Mouse (Mus musculus): ENCODE results near the gene Blcap. TPM values are rescaled to one million over a fixed set of nuclear protein-coding genes. Genes with fewer than 3 reads are reported as not detected.

Gene Blcap
- polyA plus RNA-seq, 1 experiment from 2014 or later, result 54.3 TPM

- H3K9ac ChIP-seq, result no peak overlapping the region
- WGBS, result 30% methylated on average over 2 of the region's 2 CpGs
- H3K4me2 ChIP-seq, result no peak overlapping the region
- H3K4me3 ChIP-seq, result no peak overlapping the region
- no peak for ATAC-seq (ENCODE audit: insufficient number of reproducible peaks, low FRiP score, low TSS enrichment, low read depth)
- peaks cover 16% of the 10 kb centered on the region for H3K4me1 ChIP-seq
- 0 out of 2 replicates have a peak, but pooled peaks cover 2% of the 10 kb centered on the region for H3K36me3 ChIP-seq
- H3K27ac ChIP-seq, result no peak overlapping the region
- no peaks in the 10 kb centered on the region for H3K9me3 ChIP-seq
- H3K27me3 ChIP-seq, result no peaks in the 10 kb centered on the region
Observed at GRCm38 (mm10) chr2:157568881-157569280, 2.2 kb downstream of the Blcap start.

GRCm38 (mm10) chr2:157567235-157567961 lies 3.7 kb downstream of the Blcap start:
- WGBS, result 84% methylated on average over 11 of the region's 11 CpGs
- Histone ChIP-seq H3K4me1 (peaks cover 20% of the 10 kb centered on the region), H3K27me3 (no peaks in the 10 kb centered on the region), H3K9ac (no peak overlapping the region), H3K27ac (no peak overlapping the region), H3K36me3 (peaks cover 15% of the 10 kb centered on the region; the same call in 1 of the 2 replicates), H3K4me2 (peak overlapping the region; percentile 64), H3K4me3 (peak overlapping the region; percentile 93), H3K9me3 (peaks cover 5% of the 10 kb centered on the region; the same call in 1 of the 2 replicates)
- ATAC-seq (ENCODE audit: insufficient number of reproducible peaks, low FRiP score, low TSS enrichment, low read depth), result no peak

- H3K27ac ChIP-seq, result peak overlapping the region; percentile 97
- peaks cover 25% of the 10 kb centered on the region for H3K36me3 ChIP-seq
- H3K4me3 ChIP-seq, result peak overlapping the region; percentile 93
- peak overlapping the region; percentile 94 for H3K9ac ChIP-seq
- no peaks in the 10 kb centered on the region for H3K27me3 ChIP-seq
- WGBS, result under 1% methylated on average over 36 of the region's 36 CpGs
- H3K9me3 ChIP-seq, result peaks cover 9% of the 10 kb centered on the region; the same call in 1 of the 2 replicates
- ATAC-seq (ENCODE audit: insufficient number of reproducible peaks, low FRiP score, low TSS enrichment, low read depth), result peak; percentile 74
- peak overlapping the region; percentile 64 for H3K4me2 ChIP-seq
- peaks cover 26% of the 10 kb centered on the region for H3K4me1 ChIP-seq
Observed at GRCm38 (mm10) chr2:157566260-157566952, 4.7 kb downstream of the Blcap start.

- H3K4me2 ChIP-seq, result peak overlapping the region; percentile 64
- peak overlapping the region; percentile 94 for H3K9ac ChIP-seq
- peaks cover 30% of the 10 kb centered on the region for H3K36me3 ChIP-seq
- H3K4me1 ChIP-seq, result peaks cover 31% of the 10 kb centered on the region
- no peaks in the 10 kb centered on the region for H3K27me3 ChIP-seq
- H3K4me3 ChIP-seq, result peak overlapping the region; percentile 93
- WGBS, result under 1% methylated on average over 35 of the region's 35 CpGs
- ATAC-seq (ENCODE audit: insufficient number of reproducible peaks, low FRiP score, low TSS enrichment, low read depth), result no peak
- peaks cover 11% of the 10 kb centered on the region; the same call in 1 of the 2 replicates for H3K9me3 ChIP-seq
- peak overlapping the region; percentile 97 for H3K27ac ChIP-seq
Observed at GRCm38 (mm10) chr2:157565898-157566259, 5.2 kb downstream of the Blcap start.

- Histone ChIP-seq H3K9me3 (peaks cover 12% of the 10 kb centered on the region; the same call in 1 of the 2 replicates), H3K9ac (peak overlapping the region; percentile 94), H3K36me3 (peaks cover 31% of the 10 kb centered on the region), H3K27me3 (no peaks in the 10 kb centered on the region), H3K4me2 (peak overlapping the region; percentile 64), H3K4me1 (peaks cover 31% of the 10 kb centered on the region), H3K27ac (no peak overlapping the region), H3K4me3 (peak overlapping the region; percentile 93)
- WGBS, result 5% methylated on average over 13 of the region's 13 CpGs
- ATAC-seq (ENCODE audit: insufficient number of reproducible peaks, low FRiP score, low TSS enrichment, low read depth), result no peak
Observed at GRCm38 (mm10) chr2:157565446-157565845, 5.6 kb downstream of the Blcap start.

GRCm38 (mm10) chr2:157564723-157565122 lies 6.4 kb downstream of the Blcap start:
- H3K9me3 ChIP-seq, result peaks cover 16% of the 10 kb centered on the region; the same call in 1 of the 2 replicates
- peak overlapping the region; percentile 64; the same call in 1 of the 2 replicates for H3K4me2 ChIP-seq
- H3K27ac ChIP-seq, result no peak overlapping the region
- peak overlapping the region; percentile 93; the same call in 1 of the 2 replicates for H3K4me3 ChIP-seq
- peaks cover 38% of the 10 kb centered on the region for H3K36me3 ChIP-seq
- peaks cover 31% of the 10 kb centered on the region for H3K4me1 ChIP-seq
- H3K9ac ChIP-seq, result no peak overlapping the region
- ATAC-seq (ENCODE audit: insufficient number of reproducible peaks, low FRiP score, low TSS enrichment, low read depth), result no peak
- WGBS, result 67% methylated on average over 4 of the region's 4 CpGs
- no peaks in the 10 kb centered on the region for H3K27me3 ChIP-seq

GRCm38 (mm10) chr2:157563031-157563430 lies 8.0 kb downstream of the Blcap start:
- Histone ChIP-seq H3K4me2 (no peak overlapping the region), H3K27ac (no peak overlapping the region), H3K27me3 (no peaks in the 10 kb centered on the region), H3K36me3 (peaks cover 53% of the 10 kb centered on the region), H3K9ac (no peak overlapping the region), H3K4me1 (peaks cover 35% of the 10 kb centered on the region), H3K9me3 (peaks cover 20% of the 10 kb centered on the region; the same call in 1 of the 2 replicates), H3K4me3 (no peak overlapping the region)
- 58% methylated on average over 2 of the region's 2 CpGs for WGBS
- no peak for ATAC-seq (ENCODE audit: insufficient number of reproducible peaks, low FRiP score, low TSS enrichment, low read depth)

GRCm38 (mm10) chr2:157561165-157561836 lies 9.8 kb downstream of the Blcap start:
- Histone ChIP-seq H3K27me3 (no peaks in the 10 kb centered on the region), H3K27ac (no peak overlapping the region), H3K4me3 (peak overlapping the region; percentile 46), H3K9ac (no peak overlapping the region), H3K36me3 (peaks cover 68% of the 10 kb centered on the region), H3K4me1 (peaks cover 40% of the 10 kb centered on the region), H3K4me2 (peak overlapping the region; percentile 42), H3K9me3 (peaks cover 25% of the 10 kb centered on the region; the same call in 1 of the 2 replicates)
- 50% methylated on average over 26 of the region's 27 CpGs for WGBS
- ATAC-seq (ENCODE audit: insufficient number of reproducible peaks, low FRiP score, low TSS enrichment, low read depth), result peak; percentile 42; the same call in 1 of the 2 replicates

GRCm38 (mm10) chr2:157560302-157560701 lies 10.8 kb downstream of the Blcap start:
- Histone ChIP-seq H3K9me3 (peaks cover 25% of the 10 kb centered on the region; the same call in 1 of the 2 replicates), H3K4me2 (peak overlapping the region; percentile 67), H3K27me3 (no peaks in the 10 kb centered on the region), H3K9ac (peak overlapping the region; percentile 28; the same call in 1 of the 2 replicates), H3K36me3 (peaks cover 68% of the 10 kb centered on the region), H3K4me1 (peaks cover 47% of the 10 kb centered on the region), H3K27ac (peak overlapping the region; percentile 40), H3K4me3 (peak overlapping the region; percentile 46)
- 59% methylated on average over 33 of the region's 33 CpGs for WGBS
- no peak for ATAC-seq (ENCODE audit: insufficient number of reproducible peaks, low FRiP score, low TSS enrichment, low read depth)

GRCm38 (mm10) chr2:157559858-157560257 lies 11.2 kb downstream of the Blcap start, which contains the start of gene Nnat:
Gene Nnat (plus strand): TSS chr2:157560078.
- peak; percentile 21; the same call in 1 of the 2 replicates for ATAC-seq (ENCODE audit: insufficient number of reproducible peaks, low FRiP score, low TSS enrichment, low read depth)
- Histone ChIP-seq H3K27me3 (no peaks in the 10 kb centered on the region), H3K9ac (peak within 1 kb of the TSS; percentile 28; the same call in 1 of the 2 replicates), H3K27ac (peak within 1 kb of the TSS; percentile 50), H3K36me3 (peaks cover 68% of the 10 kb centered on the region), H3K4me1 (peaks cover 46% of the 10 kb centered on the region), H3K4me2 (peak within 1 kb of the TSS; percentile 67), H3K9me3 (peaks cover 25% of the 10 kb centered on the region; the same call in 1 of the 2 replicates), H3K4me3 (peak within 1 kb of the TSS; percentile 46)
- 44% methylated on average over 27 of the region's 27 CpGs for WGBS

- Histone ChIP-seq H3K27ac (0 out of 2 replicates have a peak overlapping the region, but pooled peaks have one; percentile 50), H3K4me2 (peak overlapping the region; percentile 67), H3K9me3 (peaks cover 25% of the 10 kb centered on the region; the same call in 1 of the 2 replicates), H3K4me3 (peak overlapping the region; percentile 46), H3K9ac (no peak overlapping the region), H3K27me3 (no peaks in the 10 kb centered on the region), H3K4me1 (peaks cover 46% of the 10 kb centered on the region), H3K36me3 (peaks cover 68% of the 10 kb centered on the region)
- no peak for ATAC-seq (ENCODE audit: insufficient number of reproducible peaks, low FRiP score, low TSS enrichment, low read depth)
- 54% methylated on average over 19 of the region's 19 CpGs for WGBS
Observed at GRCm38 (mm10) chr2:157559440-157559839, 11.6 kb downstream of the Blcap start.
